20 mouse cellular contexts compared by ENCODE assay signal in genomic region chr9:23386201-23386600, GRCm38 (mm10).
DNase-seq lines count a peak whose midpoint lies in the region; ATAC-seq and TF ChIP-seq lines count a peak whose summit lies in the region.
"Had no signal": no experiment of that assay in that cellular context is flagged by ENCODE, and none has a peak within 500 bp of the region (broad histone marks: within the 10 kb centered on the region; RNA-seq: fewer than 3 reads in every experiment).

No protein-coding gene starts in this region.

- H3K9ac ChIP-seq in forebrain, embryonic 13.5 days: no peak overlapping the region
- H3K9ac ChIP-seq in heart, embryonic 14.5 days (ENCODE audit: low read length): no peak overlapping the region
- no peak overlapping the region for H3K9ac ChIP-seq in embryonic facial prominence, embryonic 14.5 days (ENCODE audit: low read depth, low read length)
- H3K9ac ChIP-seq in hindbrain, postnatal 0 days (replicated peaks; ENCODE audit: low read length): no peak overlapping the region
- H3K9ac ChIP-seq: embryonic facial prominence, embryonic 12.5 days; liver, postnatal 0 days had no signal

- no peaks in the 10 kb centered on the region for H3K9me3 ChIP-seq in forebrain, embryonic 10.5 days
- H3K9me3 ChIP-seq in forebrain, embryonic 13.5 days (replicated peaks): no peaks in the 10 kb centered on the region
- no peaks in the 10 kb centered on the region for H3K9me3 ChIP-seq in heart, embryonic 14.5 days (ENCODE audit: control insufficient read depth, low read length)
- no peaks in the 10 kb centered on the region for H3K9me3 ChIP-seq in embryonic facial prominence, embryonic 14.5 days (ENCODE audit: control insufficient read depth, low read length)
- H3K9me3 ChIP-seq in hindbrain, postnatal 0 days (ENCODE audit: low read length): no peaks in the 10 kb centered on the region
- H3K9me3 ChIP-seq: embryonic facial prominence, embryonic 12.5 days; megakaryocyte, embryonic 14.5 days had no signal

- 79% methylated on average over 3 of the region's 3 CpGs for WGBS in forebrain, embryonic 10.5 days
- 57% methylated on average over 3 of the region's 3 CpGs for WGBS in forebrain, embryonic 13.5 days
- 35% methylated on average over 3 of the region's 3 CpGs for WGBS in heart, embryonic 14.5 days
- WGBS in embryonic facial prominence, embryonic 14.5 days: 60% methylated on average over 3 of the region's 3 CpGs
- WGBS in hindbrain, postnatal 0 days: 74% methylated on average over 3 of the region's 3 CpGs

- H3K27ac ChIP-seq in forebrain, embryonic 10.5 days: 0 out of 2 replicates have a peak overlapping the region, but pooled peaks have one; percentile 26
- H3K27ac ChIP-seq in forebrain, embryonic 13.5 days: no peak overlapping the region
- H3K27ac ChIP-seq in heart, embryonic 14.5 days (replicated peaks in 1 of 2; ENCODE audit: control insufficient read depth in 1 of 2, insufficient read depth in 1 of 2, low read depth in 2 of 2, low read length in 2 of 2): peak overlapping the region; percentile 14 to 49; a peak in 2 of 4 replicates
- no peak overlapping the region for H3K27ac ChIP-seq in embryonic facial prominence, embryonic 14.5 days (replicated peaks; ENCODE audit: low read depth, low read length)
- H3K27ac ChIP-seq in hindbrain, postnatal 0 days: no peak overlapping the region

- H3K27me3 ChIP-seq in forebrain, embryonic 10.5 days (ENCODE audit: poor library complexity, severe bottlenecking): no peaks in the 10 kb centered on the region
- H3K27me3 ChIP-seq in forebrain, embryonic 13.5 days: no peaks in the 10 kb centered on the region
- H3K27me3 ChIP-seq in heart, embryonic 14.5 days (ENCODE audit: control insufficient read depth, insufficient read depth, low read length): no peaks in the 10 kb centered on the region
- H3K27me3 ChIP-seq in embryonic facial prominence, embryonic 14.5 days (replicated peaks; ENCODE audit: control insufficient read depth, insufficient read depth, low read length): no peaks in the 10 kb centered on the region
- H3K27me3 ChIP-seq in hindbrain, postnatal 0 days (ENCODE audit: insufficient read depth, low read length): no peaks in the 10 kb centered on the region
- H3K27me3 ChIP-seq: CH12.LX; embryonic facial prominence, embryonic 12.5 days; megakaryocyte, embryonic 14.5 days had no signal

- H3K4me1 ChIP-seq in forebrain, embryonic 10.5 days: peaks cover 27% of the 10 kb centered on the region
- peaks cover 20% of the 10 kb centered on the region for H3K4me1 ChIP-seq in forebrain, embryonic 13.5 days
- peaks cover 10 to 21% of the 10 kb centered on the region in 2 experiments for H3K4me1 ChIP-seq in heart, embryonic 14.5 days (ENCODE audit: control insufficient read depth in 2 of 2, insufficient read depth in 2 of 2, low read length in 2 of 2)
- peaks cover 25% of the 10 kb centered on the region for H3K4me1 ChIP-seq in embryonic facial prominence, embryonic 14.5 days (ENCODE audit: control insufficient read depth, insufficient read depth, low read length)
- no peaks in the 10 kb centered on the region for H3K4me1 ChIP-seq in hindbrain, postnatal 0 days (ENCODE audit: insufficient read depth, low read length)
- H3K4me1 ChIP-seq: megakaryocyte, embryonic 14.5 days had no signal

- no peak overlapping the region for H3K4me2 ChIP-seq in forebrain, embryonic 13.5 days
- no peak overlapping the region for H3K4me2 ChIP-seq in heart, embryonic 14.5 days (ENCODE audit: low read length)
- no peak overlapping the region for H3K4me2 ChIP-seq in embryonic facial prominence, embryonic 14.5 days (ENCODE audit: low read depth, low read length)
- no peak overlapping the region for H3K4me2 ChIP-seq in hindbrain, postnatal 0 days (ENCODE audit: low read depth, low read length)
- H3K4me2 ChIP-seq: embryonic facial prominence, embryonic 12.5 days had no signal

- DNase-seq in forebrain, embryonic 10.5 days (ENCODE audit: extremely low spot score, low spot score): no peak
- DNase-seq in heart, postnatal 36 days: no peak
- peak; percentile 52 for DNase-seq in 3T3-L1 (ENCODE audit: low read depth, low spot score)
- DNase-seq in embryonic facial prominence, embryonic 14.5 days (ENCODE audit: low spot score): peak; percentile 11
- no peak for DNase-seq in left cerebral cortex, adult 11 months (ENCODE audit: low spot score)
- DNase-seq in hindbrain, postnatal 0 days (ENCODE audit: low spot score): no peak
- DNase-seq: adrenal gland, postnatal 10 days; cerebellum, adult 11 months; cerebellum, postnatal 14 days; kidney, adult 8-10 months; kidney, postnatal 36 days; layer of hippocampus, adult 9-11 months; liver; liver, postnatal 0 days; thymus, adult 2 months had no signal

- no peak overlapping the region for H3K4me3 ChIP-seq in forebrain, embryonic 10.5 days
- no peak overlapping the region for H3K4me3 ChIP-seq in forebrain, embryonic 13.5 days
- H3K4me3 ChIP-seq in heart, embryonic 14.5 days (ENCODE audit: control insufficient read depth in 1 of 2, insufficient read depth in 1 of 2, low read depth in 1 of 2, low read length in 2 of 2): no peak overlapping the region
- no peak overlapping the region for H3K4me3 ChIP-seq in embryonic facial prominence, embryonic 14.5 days (ENCODE audit: low read depth, low read length)
- H3K4me3 ChIP-seq in hindbrain, postnatal 0 days (ENCODE audit: low read length): no peak overlapping the region
- H3K4me3 ChIP-seq: embryonic facial prominence, embryonic 12.5 days; megakaryocyte, embryonic 14.5 days had no signal

- H3K36me3 ChIP-seq in forebrain, embryonic 10.5 days (replicated peaks): no peaks in the 10 kb centered on the region
- H3K36me3 ChIP-seq in forebrain, embryonic 13.5 days (ENCODE audit: poor library complexity, severe bottlenecking): no peaks in the 10 kb centered on the region
- H3K36me3 ChIP-seq in heart, embryonic 14.5 days (ENCODE audit: control insufficient read depth, insufficient read depth, low read length): no peaks in the 10 kb centered on the region
- no peaks in the 10 kb centered on the region for H3K36me3 ChIP-seq in embryonic facial prominence, embryonic 14.5 days (ENCODE audit: control insufficient read depth, insufficient read depth, low read length)
- no peaks in the 10 kb centered on the region for H3K36me3 ChIP-seq in hindbrain, postnatal 0 days (ENCODE audit: insufficient read depth, low read length)
- H3K36me3 ChIP-seq: embryonic facial prominence, embryonic 12.5 days had no signal

- intact Hi-C loops in heart, postnatal 36 days (cut with DNase I): no loop called here

- no peak for ATAC-seq in forebrain, embryonic 13.5 days
- no peak for ATAC-seq in heart, embryonic 14.5 days (ENCODE audit: insufficient number of reproducible peaks, insufficient read depth, low FRiP score, low read depth)
- ATAC-seq in embryonic facial prominence, embryonic 14.5 days (ENCODE audit: low read depth): no peak
- no peak for ATAC-seq in hindbrain, postnatal 0 days
- ATAC-seq: liver, postnatal 0 days had no signal

- no peak for TF ChIP-seq CTCF in hindbrain, postnatal 0 days (IDR thresholded peaks at IDR 0.05; ENCODE audit: low read depth)

Comparison
In these comparisons a context has a peak if more than half of its experiments do, and no peak if none do; other contexts are left out.
1. H3K27ac ChIP-seq: peak in forebrain, embryonic 10.5 days (single experiment) and heart, embryonic 14.5 days (2 of 2); none in forebrain, embryonic 13.5 days (single experiment), embryonic facial prominence, embryonic 14.5 days (single experiment) and hindbrain, postnatal 0 days (single experiment).
2. DNase-seq: peak in 3T3-L1 (single experiment) and embryonic facial prominence, embryonic 14.5 days (single experiment); none in forebrain, embryonic 10.5 days (single experiment), heart, postnatal 36 days (0 of 2), left cerebral cortex, adult 11 months (single experiment) and hindbrain, postnatal 0 days (single experiment).